Mouse (Mus musculus) midbrain, embryonic 16.5 days (tissue): Measurements from ENCODE around the gene Gm10260. TPM values are rescaled to one million over a fixed set of nuclear protein-coding genes. Genes with fewer than 3 reads are reported as not detected.
A peak's percentile ranks its signal among the peaks of the same experiment; 100 is the strongest.

Source experiments
- ATAC-seq: fragments of 200-750 bp; cut with Nextera tagmentation; 2 replicates; pipeline ENCODE4 v1.8.0; 2017; ENCODE audit warnings: moderate TSS enrichment
- H3K27ac ChIP-seq: fragments of 300-500 bp; sonication (generic); 2 replicates; pipeline ENCODE4 v1.5.1; 2014; ENCODE audit warnings: mild to moderate bottlenecking, low read length, mixed read lengths
- H3K27me3 ChIP-seq: fragments of 300-500 bp; sonication (generic); 2 replicates; pipeline ENCODE4 v1.6.1; 2014; ENCODE audit warnings: low read depth, low read length, mixed read lengths; ENCODE audit not compliant: control insufficient read depth, insufficient read depth
- H3K36me3 ChIP-seq: fragments of 300-500 bp; sonication (generic); 2 replicates; pipeline ENCODE4 v1.6.1; 2014; ENCODE audit warnings: mild to moderate bottlenecking, low read length, moderate library complexity, mixed read lengths; ENCODE audit not compliant: control insufficient read depth, insufficient read depth
- H3K4me1 ChIP-seq: fragments of 300-500 bp; sonication (generic); 2 replicates; pipeline ENCODE4 v1.6.1; 2014; ENCODE audit warnings: mild to moderate bottlenecking, low read length, mixed read lengths; ENCODE audit not compliant: control insufficient read depth, insufficient read depth
- H3K4me2 ChIP-seq: fragments of 300-500 bp; sonication (generic); 2 replicates; pipeline ENCODE4 v1.6.1; 2014; ENCODE audit warnings: mild to moderate bottlenecking, low read length, mixed read lengths
- H3K4me3 ChIP-seq: fragments of 300-500 bp; sonication (generic); 2 replicates; pipeline ENCODE4 v1.5.1; 2014; ENCODE audit warnings: low read depth, mild to moderate bottlenecking, low read length, moderate library complexity, mixed read lengths
- H3K9ac ChIP-seq: fragments of 300-500 bp; sonication (generic); 2 replicates; pipeline ENCODE4 v1.6.1; 2014; ENCODE audit warnings: low read depth, low read length, mixed read lengths
- H3K9me3 ChIP-seq: fragments of 300-500 bp; sonication (generic); replicated peaks from 2 replicates; pipeline ENCODE4 v1.6.1; 2014; ENCODE audit warnings: mild to moderate bottlenecking, low read length, mixed read lengths; ENCODE audit not compliant: control insufficient read depth, poor library complexity, severe bottlenecking
- WGBS: fragments of 180-500 bp; shearing (Covaris S2); extraction: QIAGEN DNeasy Blood & Tissue Kit; methylation state at CpG from one replicate; pipeline ENCODE4 v1.1.7; 2014; 5-methylcytosine and 5-hydroxymethylcytosine counted together
- polyA plus RNA-seq: library from polyadenylated mRNA; unstranded; fragments of >200 nt; fragmentation: Nextera tagmentation; extraction: Ambion mirVana; gene quantifications from 2 replicates; pipeline ENCODE4 v1.2.1, GENCODE M21; 2015

Gm10260 gene
- polyA plus RNA-seq, 1 experiment from 2014 or later = 3.6 TPM

DNA sequence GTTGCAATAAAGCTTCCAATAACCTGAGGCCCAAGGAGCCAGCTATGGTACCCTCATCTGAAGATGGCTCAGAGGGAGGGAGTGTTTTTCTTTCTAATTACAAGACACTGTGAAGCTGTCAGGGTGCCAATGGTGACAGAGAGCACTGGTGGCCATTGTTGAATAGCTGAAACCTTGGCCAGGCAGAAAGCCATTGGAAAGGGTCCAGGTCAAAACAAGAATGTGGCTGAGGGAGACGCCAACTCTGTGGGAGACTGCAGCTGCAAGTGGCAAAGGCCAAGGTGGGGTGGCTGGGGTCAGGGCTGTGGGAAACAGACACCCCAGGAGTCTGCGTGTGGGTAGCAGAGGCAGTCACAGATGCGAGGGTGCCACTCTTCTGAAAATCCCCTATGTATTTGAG is 16.3 kb upstream of the Gm10260 start:
- H3K36me3 ChIP-seq = no peaks in the 10 kb centered on the region

DNA sequence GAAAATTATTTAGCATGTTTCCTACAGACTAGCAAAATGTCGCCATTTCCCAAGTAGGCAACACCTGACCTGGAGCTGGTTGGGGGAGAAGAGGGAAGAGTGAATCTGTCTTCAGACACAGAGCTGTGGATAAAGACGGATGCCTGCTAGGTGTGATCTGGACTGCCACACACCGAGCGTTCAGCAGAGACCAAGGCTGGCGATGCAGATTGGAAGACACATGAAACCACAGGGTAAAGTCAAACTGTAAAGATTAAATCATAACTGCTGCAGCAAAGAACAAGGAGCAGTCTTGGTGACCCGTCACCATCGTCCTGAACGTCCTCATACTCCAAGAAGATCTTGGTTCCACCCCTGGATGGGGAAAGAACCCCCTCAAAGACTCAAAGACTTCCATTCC is 15.5 kb upstream of the Gm10260 start:
- no peak for ATAC-seq
- Histone ChIP-seq H3K4me3 (no peak overlapping the region), H3K9ac (no peak overlapping the region), H3K9me3 (no peaks in the 10 kb centered on the region), H3K4me2 (no peak overlapping the region), H3K36me3 (no peaks in the 10 kb centered on the region), H3K27me3 (no peaks in the 10 kb centered on the region), H3K27ac (no peak overlapping the region), H3K4me1 (peaks cover 9% of the 10 kb centered on the region; the same call in 1 of the 2 replicates)
- 93% methylated on average over 8 of the region's 8 CpGs for WGBS

More for the DNA sequence above, 16.3 kb upstream of the Gm10260 start:
- Histone ChIP-seq H3K4me2 (no peak overlapping the region), H3K4me1 (peaks cover 9% of the 10 kb centered on the region; the same call in 1 of the 2 replicates), H3K9ac (no peak overlapping the region), H3K27ac (no peak overlapping the region), H3K27me3 (no peaks in the 10 kb centered on the region), H3K4me3 (no peak overlapping the region), H3K9me3 (no peaks in the 10 kb centered on the region)
- no peak for ATAC-seq
- 62% methylated on average over 3 of the region's 3 CpGs for WGBS

- Histone ChIP-seq H3K9me3 (no peaks in the 10 kb centered on the region), H3K27ac (peak overlapping the region; percentile 46; the same call in 1 of the 2 replicates), H3K4me3 (no peak overlapping the region), H3K4me1 (peaks cover 9% of the 10 kb centered on the region; the same call in 1 of the 2 replicates), H3K4me2 (no peak overlapping the region), H3K27me3 (no peaks in the 10 kb centered on the region), H3K9ac (no peak overlapping the region), H3K36me3 (no peaks in the 10 kb centered on the region)
- WGBS = 23% methylated on average over 10 of the region's 10 CpGs
- peak; percentile 79; the same call in 1 of the 2 replicates for ATAC-seq
Measured at GRCm38 (mm10) chr13:97774740-97775425, 14.5 kb upstream of the Gm10260 start.

- Histone ChIP-seq H3K4me2 (no peak overlapping the region), H3K4me1 (peaks cover 12% of the 10 kb centered on the region; the same call in 1 of the 2 replicates), H3K27ac (no peak overlapping the region), H3K36me3 (no peaks in the 10 kb centered on the region), H3K4me3 (no peak overlapping the region), H3K27me3 (no peaks in the 10 kb centered on the region), H3K9ac (no peak overlapping the region), H3K9me3 (no peaks in the 10 kb centered on the region)
- no peak for ATAC-seq
- WGBS = 84% methylated on average over 3 of the region's 3 CpGs
Measured at GRCm38 (mm10) chr13:97769205-97769604, 8.8 kb upstream of the Gm10260 start.

- Histone ChIP-seq H3K27me3 (no peaks in the 10 kb centered on the region), H3K9me3 (no peaks in the 10 kb centered on the region), H3K36me3 (no peaks in the 10 kb centered on the region), H3K4me2 (no peak overlapping the region), H3K27ac (no peak overlapping the region), H3K4me3 (no peak overlapping the region), H3K9ac (no peak overlapping the region), H3K4me1 (peaks cover 15% of the 10 kb centered on the region)
- no peak for ATAC-seq
- 45% methylated on average over 3 of the region's 3 CpGs for WGBS
Measured at GRCm38 (mm10) chr13:97768803-97769202, 8.4 kb upstream of the Gm10260 start.

DNA sequence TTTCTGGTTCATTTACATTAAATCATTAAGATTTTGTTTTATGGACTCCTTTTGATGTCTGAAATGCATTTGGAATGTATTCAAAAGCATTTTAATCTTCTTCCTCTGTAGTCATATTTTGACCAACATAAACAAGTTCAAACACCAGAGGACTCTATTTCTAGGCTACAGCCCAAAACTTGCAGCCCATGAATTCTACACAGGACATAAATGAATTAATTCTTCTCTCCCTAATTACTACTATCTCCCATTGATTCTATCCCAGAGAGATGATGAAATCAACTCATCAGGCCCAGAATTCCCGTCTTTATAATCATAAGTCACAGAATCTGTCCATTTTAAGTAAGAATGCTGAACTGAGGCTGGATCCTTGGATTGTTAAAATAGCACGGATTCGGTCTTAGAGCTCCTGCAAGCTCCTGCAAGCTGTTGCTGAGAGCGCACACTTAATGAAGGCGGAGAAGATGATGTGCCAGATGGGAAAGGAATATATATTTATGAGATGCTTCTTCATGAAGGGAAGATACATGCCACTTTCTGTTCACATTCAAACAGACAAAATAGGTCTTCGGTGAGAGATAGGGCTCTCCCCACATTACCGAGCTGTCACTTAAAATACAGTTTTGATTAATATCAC is 7.7 kb upstream of the Gm10260 start:
- H3K4me2 ChIP-seq = no peak overlapping the region
- ATAC-seq = no peak
- H3K9ac ChIP-seq = no peak overlapping the region
- H3K36me3 ChIP-seq = no peaks in the 10 kb centered on the region
- WGBS = 52% methylated on average over 7 of the region's 7 CpGs
- H3K4me3 ChIP-seq = no peak overlapping the region
- 0 out of 2 replicates have a peak overlapping the region, but pooled peaks have one; percentile 33 for H3K27ac ChIP-seq
- H3K27me3 ChIP-seq = no peaks in the 10 kb centered on the region
- peaks cover 21% of the 10 kb centered on the region for H3K4me1 ChIP-seq
- no peaks in the 10 kb centered on the region for H3K9me3 ChIP-seq

GRCm38 (mm10) chr13:97766600-97766999 is 6.2 kb upstream of the Gm10260 start:
- Histone ChIP-seq H3K9ac (no peak overlapping the region), H3K4me2 (no peak overlapping the region), H3K4me1 (peaks cover 21% of the 10 kb centered on the region), H3K27ac (no peak overlapping the region), H3K36me3 (no peaks in the 10 kb centered on the region), H3K27me3 (no peaks in the 10 kb centered on the region), H3K9me3 (no peaks in the 10 kb centered on the region), H3K4me3 (no peak overlapping the region)
- ATAC-seq = no peak
- WGBS = 84% methylated on average over 3 of the region's 3 CpGs

- WGBS = 89% methylated on average over 2 of the region's 2 CpGs
- Histone ChIP-seq H3K4me1 (peaks cover 21% of the 10 kb centered on the region), H3K9me3 (no peaks in the 10 kb centered on the region), H3K4me3 (no peak overlapping the region), H3K9ac (no peak overlapping the region), H3K27ac (no peak overlapping the region), H3K4me2 (no peak overlapping the region), H3K27me3 (no peaks in the 10 kb centered on the region), H3K36me3 (no peaks in the 10 kb centered on the region)
- no peak for ATAC-seq
Measured at GRCm38 (mm10) chr13:97765913-97766312, 5.5 kb upstream of the Gm10260 start.

- H3K4me3 ChIP-seq = no peak overlapping the region
- H3K4me2 ChIP-seq = no peak overlapping the region
- H3K27me3 ChIP-seq = no peaks in the 10 kb centered on the region
- WGBS = 51% methylated on average over 7 of the region's 7 CpGs
- H3K9ac ChIP-seq = no peak overlapping the region
- peak overlapping the region; percentile 49; the same call in 1 of the 2 replicates for H3K27ac ChIP-seq
- no peak; the same call in 1 of the 2 replicates for ATAC-seq
- H3K36me3 ChIP-seq = no peaks in the 10 kb centered on the region
- H3K9me3 ChIP-seq = no peaks in the 10 kb centered on the region
- peaks cover 20% of the 10 kb centered on the region for H3K4me1 ChIP-seq
Measured at GRCm38 (mm10) chr13:97764067-97764466, 3.6 kb upstream of the Gm10260 start.
